Mouse (Mus musculus) liver, postnatal 0 days (tissue): Measurements from ENCODE around the gene Ip6k1. TPM values are rescaled to one million over a fixed set of nuclear protein-coding genes. Genes with fewer than 3 reads are reported as not detected.

Experiments used
- ATAC-seq: fragments of 200-750 bp; cut with Nextera tagmentation; 2 replicates; pipeline ENCODE4 v1.8.0; 2017; ENCODE audit warnings: mild to moderate bottlenecking, moderate library complexity
- DNase-seq: peaks from one replicate; pipeline ENCODE4 v3.0.0-alpha.2; 2016
- H3K27ac ChIP-seq: fragments of 300-500 bp; sonication (generic); 2 replicates; pipeline ENCODE4 v1.5.1; 2014; ENCODE audit warnings: antibody characterized with exemption, moderate library complexity, mild to moderate bottlenecking, low read depth
- H3K27me3 ChIP-seq: fragments of 300-500 bp; sonication (generic); 2 replicates; pipeline ENCODE4 v1.6.1; 2014; ENCODE audit warnings: low read length, control low read depth, mixed read lengths; ENCODE audit not compliant: insufficient read depth
- H3K36me3 ChIP-seq: fragments of 300-500 bp; sonication (generic); replicated peaks from 2 replicates; pipeline ENCODE4 v1.6.1; 2014; ENCODE audit warnings: mild to moderate bottlenecking, control low read depth, low read length, moderate library complexity, mixed read lengths; ENCODE audit not compliant: insufficient read depth
- H3K4me1 ChIP-seq: fragments of 300-500 bp; sonication (generic); 2 replicates; pipeline ENCODE4 v1.6.1; 2014; ENCODE audit warnings: antibody characterized with exemption, mild to moderate bottlenecking, control low read depth; ENCODE audit not compliant: insufficient read depth
- H3K4me2 ChIP-seq: fragments of 300-500 bp; sonication (generic); 2 replicates; pipeline ENCODE4 v1.6.1; 2014; ENCODE audit warnings: low read depth, mild to moderate bottlenecking, low read length, moderate library complexity, mixed read lengths
- H3K4me3 ChIP-seq: fragments of 300-500 bp; sonication (generic); 2 replicates; pipeline ENCODE4 v1.5.1; 2014; ENCODE audit warnings: low read depth, low read length
- H3K9ac ChIP-seq: fragments of 300-500 bp; sonication (generic); replicated peaks from 2 replicates; pipeline ENCODE4 v1.6.1; 2014; ENCODE audit warnings: mild to moderate bottlenecking, moderate library complexity
- H3K9me3 ChIP-seq: fragments of 300-500 bp; sonication (generic); 2 replicates; pipeline ENCODE4 v1.6.1; 2016; ENCODE audit warnings: mild to moderate bottlenecking, control low read depth, low read length, mixed read lengths
- CTCF ChIP-seq: sonication (generic); IDR thresholded peaks from 2 replicates; pipeline ENCODE4 v1.5.1; 2016; ENCODE audit warnings: antibody characterized with exemption, low read depth
- EP300 ChIP-seq: IDR thresholded peaks from 2 replicates; pipeline ENCODE4 v1.6.1; 2016; ENCODE audit warnings: antibody characterized with exemption, low read depth, mild to moderate bottlenecking
- WGBS: fragments of 180-500 bp; shearing (Covaris S2); extraction: QIAGEN DNeasy Blood & Tissue Kit; methylation state at CpG from one replicate; pipeline ENCODE4 v1.1.7; 2014; ENCODE audit not compliant: insufficient replicate concordance; 5-methylcytosine and 5-hydroxymethylcytosine counted together
- polyA plus RNA-seq: library from polyadenylated mRNA; unstranded; fragments of >200 nt; fragmentation: Nextera tagmentation; extraction: Ambion mirVana; gene quantifications from 2 replicates; pipeline ENCODE4 v1.2.1, GENCODE M21; 2015

Gene Ip6k1
- polyA plus RNA-seq, 1 experiment from 2014 or later: 19.8 TPM

DNA sequence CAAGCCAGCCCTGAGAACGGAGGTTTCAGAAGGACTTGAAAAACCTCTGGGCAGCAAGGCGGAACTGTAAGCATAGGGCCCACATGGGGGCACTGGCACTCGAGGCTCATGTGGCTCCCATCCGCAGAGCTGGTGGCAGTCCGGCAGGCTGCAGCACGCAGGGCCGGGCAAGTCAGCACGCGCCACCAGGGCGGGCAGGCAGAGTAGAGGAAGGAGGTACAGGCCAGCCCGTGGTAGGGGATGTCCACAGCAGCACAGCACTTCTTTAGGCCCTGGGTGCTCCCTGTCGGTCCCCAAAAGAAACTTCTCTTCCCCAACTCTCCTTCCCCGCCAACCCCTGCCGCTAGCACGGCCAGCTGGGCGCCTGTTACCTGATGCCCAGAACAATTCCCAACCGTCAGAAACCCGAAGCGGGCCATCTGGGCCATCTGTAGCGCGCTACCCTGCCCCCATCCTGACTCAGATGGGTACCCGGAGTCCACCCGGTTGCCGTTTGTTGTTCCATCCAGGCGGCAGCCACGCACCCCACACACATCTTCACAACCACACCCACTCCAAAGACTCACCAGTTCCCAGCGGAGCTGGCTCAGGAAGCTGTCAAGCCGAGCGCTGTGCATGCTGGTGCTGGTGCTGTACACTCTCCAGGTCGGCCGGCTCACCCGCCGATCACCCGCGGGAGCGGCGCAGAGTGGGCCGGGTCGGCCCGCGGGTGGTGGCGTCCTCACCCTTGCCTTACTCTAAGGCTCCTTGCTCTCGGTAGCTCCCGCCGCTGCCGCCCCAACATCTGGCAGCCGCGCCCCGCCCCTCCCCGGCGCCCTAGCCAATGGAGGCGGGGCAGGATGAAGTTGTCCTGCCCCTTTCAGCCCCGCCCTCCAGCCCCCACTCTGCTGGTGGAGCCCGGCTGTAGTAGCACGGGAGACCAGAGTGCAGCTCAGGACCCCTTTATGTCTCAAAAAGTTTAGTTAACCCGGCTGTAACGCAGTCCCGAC lies 16.9 kb upstream of the Ip6k1 start, which contains the start of gene Inka1:
TSS of gene Inka1 (minus strand) at position 749 of the 989 bp plus-strand sequence.
- ATAC-seq: peak; percentile 73
- no peak for TF ChIP-seq EP300
- peak; percentile 51 for TF ChIP-seq CTCF
- H3K4me1 ChIP-seq: peaks cover 50% of the 10 kb centered on the region

GRCm38 (mm10) chr9:107986376-107986775 lies 15.9 kb upstream of the Ip6k1 start:
- peaks cover 40% of the 10 kb centered on the region for H3K4me1 ChIP-seq

More for the DNA sequence above, 16.9 kb upstream of the Ip6k1 start, which contains the start of gene Inka1:
- Histone ChIP-seq H3K27me3 (no peaks in the 10 kb centered on the region), H3K27ac (peak within 1 kb of the TSS; percentile 95), H3K36me3 (peaks cover 34% of the 10 kb centered on the region), H3K4me2 (peak within 1 kb of the TSS; percentile 87), H3K9ac (peak within 1 kb of the TSS; percentile 83), H3K4me3 (peak within 1 kb of the TSS; percentile 63), H3K9me3 (no peaks in the 10 kb centered on the region)
- WGBS: 3% methylated on average over 53 of the region's 58 CpGs
- DNase-seq: peak; percentile 95

GRCm38 (mm10) chr9:107987950-107988349 lies 14.4 kb upstream of the Ip6k1 start:
- no peak overlapping the region for H3K4me2 ChIP-seq
- H3K4me3 ChIP-seq: no peak overlapping the region
- H3K27me3 ChIP-seq: no peaks in the 10 kb centered on the region
- H3K36me3 ChIP-seq: peaks cover 12% of the 10 kb centered on the region
- peaks cover 24% of the 10 kb centered on the region for H3K4me1 ChIP-seq
- 76% methylated on average over 3 of the region's 3 CpGs for WGBS
- no peak overlapping the region for H3K9ac ChIP-seq
- H3K9me3 ChIP-seq: no peaks in the 10 kb centered on the region
- ATAC-seq (no peak), DNase-seq (no peak)
- TF ChIP-seq CTCF: no peak
- TF ChIP-seq EP300: no peak
- no peak overlapping the region for H3K27ac ChIP-seq

More at GRCm38 (mm10) chr9:107986376-107986775, 15.9 kb upstream of the Ip6k1 start:
- H3K4me2 ChIP-seq: peak overlapping the region; percentile 87
- H3K9me3 ChIP-seq: no peaks in the 10 kb centered on the region
- H3K36me3 ChIP-seq: peaks cover 25% of the 10 kb centered on the region
- peak overlapping the region; percentile 83; the same call in 1 of the 2 replicates for H3K9ac ChIP-seq
- ATAC-seq: peak; percentile 11; the same call in 1 of the 2 replicates
- 1% methylated on average over 18 of the region's 18 CpGs for WGBS
- peak overlapping the region; percentile 95 for H3K27ac ChIP-seq
- peak; percentile 93 for TF ChIP-seq CTCF
- TF ChIP-seq EP300: no peak
- no peaks in the 10 kb centered on the region for H3K27me3 ChIP-seq
- peak overlapping the region; percentile 63 for H3K4me3 ChIP-seq
- DNase-seq: peak; percentile 85

DNA sequence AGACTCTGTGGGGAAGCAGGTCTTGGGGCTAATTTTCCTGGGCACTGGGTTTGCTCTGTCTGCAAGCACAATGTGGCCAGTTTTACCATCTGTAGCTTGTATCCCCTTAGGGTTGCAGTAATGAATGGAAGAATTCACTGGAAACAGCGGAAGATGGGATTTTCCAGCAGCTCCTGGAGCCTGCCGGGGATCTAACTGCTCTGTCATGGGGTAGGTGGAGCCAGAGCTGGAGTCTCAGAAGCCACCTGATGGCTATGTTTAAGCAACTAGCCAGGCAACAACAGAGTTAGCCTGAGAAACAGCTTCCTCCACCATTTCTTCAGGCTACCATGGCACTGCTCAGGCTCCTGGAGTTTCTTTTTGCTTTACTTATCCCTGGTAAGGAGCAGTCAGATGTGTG lies 10.1 kb upstream of the Ip6k1 start, which contains the start of gene Cdhr4:
TSS of gene Cdhr4 (plus strand) at position 301 of the 400 bp plus-strand sequence.
- TF ChIP-seq EP300: no peak
- Histone ChIP-seq H3K9ac (no peak within 1 kb of the TSS), H3K36me3 (no peaks in the 10 kb centered on the region), H3K4me2 (no peak within 1 kb of the TSS), H3K27ac (no peak within 1 kb of the TSS), H3K9me3 (no peaks in the 10 kb centered on the region), H3K4me1 (no peaks in the 10 kb centered on the region), H3K4me3 (no peak within 1 kb of the TSS), H3K27me3 (no peaks in the 10 kb centered on the region)
- DNase-seq: no peak
- ATAC-seq: no peak
- WGBS: 71% methylated on average over 2 of the region's 2 CpGs

DNA sequence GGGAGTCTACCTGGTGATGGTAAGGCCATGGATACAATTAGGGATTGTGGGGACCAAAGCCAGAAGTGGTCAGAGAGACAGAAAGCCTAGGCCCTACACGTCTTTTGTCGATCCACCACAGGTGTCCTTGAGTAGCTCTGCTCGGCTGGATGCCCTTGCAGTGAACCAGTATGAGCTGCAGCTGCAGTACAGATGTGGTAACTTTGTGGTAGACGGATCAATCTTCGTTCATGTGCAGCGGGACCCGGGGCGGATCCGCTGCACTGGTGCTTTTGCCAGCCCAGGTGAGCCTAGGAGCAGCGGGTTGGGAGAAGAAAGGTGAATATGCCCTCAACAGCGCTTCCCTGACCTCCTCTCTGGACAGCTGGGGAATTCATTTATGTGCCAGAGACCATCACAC lies 9.3 kb upstream of the Ip6k1 start:
- Histone ChIP-seq H3K4me3 (no peak overlapping the region), H3K9ac (no peak overlapping the region), H3K9me3 (no peaks in the 10 kb centered on the region), H3K4me2 (no peak overlapping the region), H3K4me1 (no peaks in the 10 kb centered on the region), H3K36me3 (no peaks in the 10 kb centered on the region), H3K27ac (no peak overlapping the region), H3K27me3 (no peaks in the 10 kb centered on the region)
- no peak for TF ChIP-seq EP300
- TF ChIP-seq CTCF: no peak
- DNase-seq (no peak), ATAC-seq (no peak)
- 73% methylated on average over 11 of the region's 11 CpGs for WGBS

DNA sequence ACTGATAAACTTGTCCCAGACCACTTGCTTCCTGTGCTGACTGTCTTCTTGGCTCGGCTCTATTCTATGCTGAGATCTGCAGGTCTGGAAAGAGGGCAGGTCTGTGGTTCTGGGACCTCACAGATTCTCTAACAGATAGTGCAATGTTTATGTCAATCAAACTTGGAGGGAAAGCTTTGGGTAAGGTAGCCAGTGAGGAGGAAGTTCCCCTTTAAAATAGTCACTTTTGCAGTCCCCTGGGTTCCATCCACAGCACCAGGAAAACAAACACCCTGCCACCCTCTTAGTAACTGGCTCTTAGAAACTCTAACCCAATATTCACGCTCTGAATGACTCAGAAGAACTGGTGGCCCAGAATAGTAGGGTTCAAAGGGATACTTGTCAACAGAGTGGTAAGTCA lies 7.8 kb upstream of the Ip6k1 start:
- DNase-seq (no peak), ATAC-seq (no peak)
- 23% methylated on average over 2 of the region's 2 CpGs for WGBS
- Histone ChIP-seq H3K36me3 (no peaks in the 10 kb centered on the region), H3K4me2 (no peak overlapping the region), H3K27me3 (no peaks in the 10 kb centered on the region), H3K4me1 (no peaks in the 10 kb centered on the region), H3K9me3 (no peaks in the 10 kb centered on the region), H3K27ac (no peak overlapping the region), H3K4me3 (no peak overlapping the region), H3K9ac (no peak overlapping the region)
- TF ChIP-seq EP300 (no peak; the same call in 1 of the 2 replicates), CTCF (no peak)
